Mouse (Mus musculus) liver, postnatal 0 days (tissue): ENCODE measurements around the gene Rrp7a.

Experiments used
- CTCF ChIP-seq: sonication (generic); IDR thresholded peaks from 2 replicates; pipeline ENCODE4 v1.5.1; 2016; ENCODE audit warnings: antibody characterized with exemption, low read depth
- EP300 ChIP-seq: IDR thresholded peaks from 2 replicates; pipeline ENCODE4 v1.6.1; 2016; ENCODE audit warnings: antibody characterized with exemption, low read depth, mild to moderate bottlenecking

- TF ChIP-seq EP300: no peak
- no peak for TF ChIP-seq CTCF
Observed at GRCm38 (mm10) chr15:83166642-83167041, 44.0 kb upstream of the Rrp7a start.
